ENCODE assay signal across 7 mouse cellular contexts in the genomic region with DNA sequence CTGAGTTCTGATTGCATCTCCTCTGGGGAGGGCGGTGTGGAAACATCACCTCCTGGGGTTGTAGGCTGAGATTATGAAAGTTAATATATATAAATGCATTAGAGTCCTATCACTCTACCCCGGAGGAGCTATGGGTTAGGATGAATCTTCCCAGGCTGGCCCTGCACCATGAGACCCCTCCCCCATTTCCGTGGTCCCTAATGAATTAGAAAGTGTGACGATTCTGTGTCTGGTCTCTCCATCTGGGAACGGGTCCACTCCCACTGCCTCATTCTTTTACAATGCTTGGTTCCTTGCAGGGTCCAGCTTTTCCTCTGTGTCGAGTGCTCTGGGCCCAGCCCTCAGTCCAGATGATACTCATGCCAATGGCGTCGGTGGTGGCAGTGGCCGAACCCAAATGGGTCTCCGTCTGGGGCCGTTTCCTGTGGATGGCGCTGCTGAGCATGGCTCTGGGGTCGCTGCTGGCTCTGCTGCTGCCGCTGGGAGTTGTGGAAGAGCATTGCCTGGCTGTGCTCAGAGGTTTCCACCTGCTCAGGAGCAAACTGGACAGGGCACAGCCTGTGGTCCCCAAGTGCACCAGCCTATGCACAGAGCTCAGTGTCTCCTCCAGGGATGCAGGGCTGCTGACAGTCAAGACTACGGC. TPM values are rescaled to one million over a fixed set of nuclear protein-coding genes. Genes with fewer than 3 reads are reported as not detected.
A peak's percentile ranks its signal among the peaks of the same experiment; 100 is the strongest.
DNase-seq lines count a peak whose midpoint lies in the region; ATAC-seq and TF ChIP-seq lines count a peak whose summit lies in the region.

No protein-coding gene starts in this region.

- peaks cover 8% of the 10 kb centered on the region for H3K4me1 ChIP-seq in liver, adult 2 months (ENCODE audit: control insufficient read depth, insufficient read depth, low read length)
- H3K4me1 ChIP-seq in hindbrain, embryonic 12.5 days: peaks cover 15% of the 10 kb centered on the region
- H3K4me1 ChIP-seq in midbrain, embryonic 15.5 days: peaks cover 22% of the 10 kb centered on the region

- TF ChIP-seq POLR2A in liver, adult 2 months (IDR thresholded peaks at IDR 0.05; ENCODE audit: extremely low read depth, insufficient read depth, low read length): no peak

- no peak for TF ChIP-seq CTCF in liver, adult 2 months (IDR thresholded peaks at IDR 0.05; ENCODE audit: low read depth, low read length)

- peak overlapping the region; percentile 67 for H3K4me2 ChIP-seq in hindbrain, embryonic 12.5 days (replicated peaks)
- peak overlapping the region; percentile 90 for H3K4me2 ChIP-seq in midbrain, embryonic 15.5 days

- H3K9me3 ChIP-seq in hindbrain, embryonic 12.5 days (replicated peaks): no peaks in the 10 kb centered on the region
- H3K9me3 ChIP-seq in midbrain, embryonic 15.5 days: no peaks in the 10 kb centered on the region

- peak overlapping the region; percentile 55; the same call in 1 of the 2 replicates for H3K27ac ChIP-seq in liver, adult 2 months (replicated peaks; ENCODE audit: insufficient read depth, low read depth, low read length)
- peak overlapping the region; percentile 94 for H3K27ac ChIP-seq in hindbrain, embryonic 12.5 days
- peak overlapping the region; percentile 95 for H3K27ac ChIP-seq in midbrain, embryonic 15.5 days

- peak overlapping the region; percentile 67; the same call in 1 of the 2 replicates for H3K9ac ChIP-seq in liver, adult 2 months (ENCODE audit: low read depth, low read length)
- H3K9ac ChIP-seq in hindbrain, embryonic 12.5 days: peak overlapping the region; percentile 63
- H3K9ac ChIP-seq in midbrain, embryonic 15.5 days: peak overlapping the region; percentile 65

- WGBS in liver, adult 2 months: 36% methylated on average over 15 of the region's 15 CpGs
- 38% methylated on average over 15 of the region's 15 CpGs for WGBS in hindbrain, embryonic 12.5 days
- 39% methylated on average over 15 of the region's 15 CpGs for WGBS in midbrain, embryonic 15.5 days

- H3K36me3 ChIP-seq in liver, adult 2 months (ENCODE audit: control insufficient read depth, insufficient read depth, low read length): peaks cover 6% of the 10 kb centered on the region; the same call in 1 of the 2 replicates
- H3K36me3 ChIP-seq in hindbrain, embryonic 12.5 days: peaks cover 36% of the 10 kb centered on the region
- H3K36me3 ChIP-seq in midbrain, embryonic 15.5 days (replicated peaks): peaks cover 20% of the 10 kb centered on the region; the same call in 1 of the 2 replicates

- ATAC-seq in hindbrain, embryonic 12.5 days (ENCODE audit: low FRiP score): no peak
- ATAC-seq in midbrain, embryonic 15.5 days (replicated peaks): no peak

- 0 out of 2 replicates have a peak, but pooled peaks cover 5% of the 10 kb centered on the region for H3K79me2 ChIP-seq in liver, adult 2 months (ENCODE audit: control insufficient read depth, insufficient read depth, low read length)

- DNase-seq in liver, adult 2 months (ENCODE audit: extremely low read depth, low read depth, low spot score): no peak
- no peak for DNase-seq in liver
- peak; percentile 28 to 60 for DNase-seq in cerebellum, postnatal 25 days
- no peak for DNase-seq in layer of hippocampus, adult 18-20 months (ENCODE audit: low spot score in 2 of 2)
- no peak for DNase-seq in ovary, adult 18-20 months (ENCODE audit: low spot score)

- H3K4me3 ChIP-seq in liver, adult 2 months (ENCODE audit: insufficient read depth, low read depth, low read length): peak overlapping the region; percentile 86
- peak overlapping the region; percentile 53 for H3K4me3 ChIP-seq in hindbrain, embryonic 12.5 days
- peak overlapping the region; percentile 55 for H3K4me3 ChIP-seq in midbrain, embryonic 15.5 days

- no peaks in the 10 kb centered on the region for H3K27me3 ChIP-seq in liver, adult 2 months (ENCODE audit: control insufficient read depth, insufficient read depth, low read length)
- no peaks in the 10 kb centered on the region for H3K27me3 ChIP-seq in hindbrain, embryonic 12.5 days
- no peaks in the 10 kb centered on the region for H3K27me3 ChIP-seq in midbrain, embryonic 15.5 days (replicated peaks)

RNA-seq across cellular contexts. Expression of gene Ficd, which starts 1.0 kb away (rescaled TPM):
- 2.5 and 2.6 TPM in 2 replicates for total RNA-seq in liver, adult 2 months (2014; rRNA removed)
- 6.6 and 7.2 TPM in 2 replicates for polyA plus RNA-seq in liver, adult 2 months (2012; rRNA removed)
- 7.6 and 7.8 TPM in 2 replicates for polyA plus RNA-seq in hindbrain, embryonic 12.5 days (2016; fragmentation: Nextera tagmentation; extraction: Ambion mirVana)
- 10.4 and 10.7 TPM in 2 replicates for polyA plus RNA-seq in midbrain, embryonic 15.5 days (2015; fragmentation: Nextera tagmentation; extraction: Ambion mirVana)
- 10 to 100 TPM; 13.4 to 14.1 TPM for total RNA-seq in layer of hippocampus, adult 18-20 months (2021)

RNA-seq across cellular contexts. Expression of gene 1700069L16Rik, which starts 12.1 kb away (rescaled TPM):
- not detected in 2 replicates for total RNA-seq in liver, adult 2 months (2014; rRNA removed)
- polyA plus RNA-seq in liver, adult 2 months (2012; rRNA removed): not detected in 2 replicates
- not detected in 2 replicates for polyA plus RNA-seq in hindbrain, embryonic 12.5 days (2016; fragmentation: Nextera tagmentation; extraction: Ambion mirVana)
- polyA plus RNA-seq in midbrain, embryonic 15.5 days (2015; fragmentation: Nextera tagmentation; extraction: Ambion mirVana): not detected in 2 replicates
- not detected for total RNA-seq in layer of hippocampus, adult 18-20 months (2021)

RNA-seq across cellular contexts. Expression of gene Sart3, which starts 35.7 kb away (rescaled TPM):
- 6.0 and 7.7 TPM in 2 replicates for total RNA-seq in liver, adult 2 months (2014; rRNA removed)
- polyA plus RNA-seq in liver, adult 2 months (2012; rRNA removed): 6.3 and 9.0 TPM in 2 replicates
- 71.9 and 80.6 TPM in 2 replicates for polyA plus RNA-seq in hindbrain, embryonic 12.5 days (2016; fragmentation: Nextera tagmentation; extraction: Ambion mirVana)
- polyA plus RNA-seq in midbrain, embryonic 15.5 days (2015; fragmentation: Nextera tagmentation; extraction: Ambion mirVana): 53.3 and 57.5 TPM in 2 replicates
- 10 to 100 TPM; 48.3 to 49.3 TPM for total RNA-seq in layer of hippocampus, adult 18-20 months (2021)

RNA-seq across cellular contexts. Expression of gene Iscu, which starts 35.9 kb away (rescaled TPM):
- total RNA-seq in liver, adult 2 months (2014; rRNA removed): 121 and 133 TPM in 2 replicates
- polyA plus RNA-seq in liver, adult 2 months (2012; rRNA removed): 104 and 121 TPM in 2 replicates
- polyA plus RNA-seq in hindbrain, embryonic 12.5 days (2016; fragmentation: Nextera tagmentation; extraction: Ambion mirVana): 101 and 106 TPM in 2 replicates
- polyA plus RNA-seq in midbrain, embryonic 15.5 days (2015; fragmentation: Nextera tagmentation; extraction: Ambion mirVana): 75.4 and 78.4 TPM in 2 replicates
- total RNA-seq in layer of hippocampus, adult 18-20 months (2021): 100 to 1,000 TPM; 128 to 132 TPM

Comparison
In these comparisons a context has a peak if more than half of its experiments do, and no peak if none do; other contexts are left out.
1. DNase-seq: peak in cerebellum, postnatal 25 days (2 of 2); none in liver, adult 2 months (single experiment), liver (single experiment), layer of hippocampus, adult 18-20 months (0 of 2) and ovary, adult 18-20 months (single experiment).
2. Peak in every context shown above with its lines, with median percentiles within 50 percentile points of each other: H3K27ac ChIP-seq, H3K4me3 ChIP-seq and H3K9ac ChIP-seq.